Mouse (Mus musculus) megakaryocyte-erythroid progenitor cell, adult 5-6 weeks (primary cell): ENCODE measurements around the gene Cipc. TPM values are rescaled to one million over a fixed set of nuclear protein-coding genes. Genes with fewer than 3 reads are reported as not detected.

Experiments used
- total RNA-seq, 2 experiments: library from RNA; stranded (forward) in 1 of 2; stranded (reverse) in 1 of 2; fragments of 200-1000, 215-1000 nt in 1 of 2; fragments of >200 nt in 1 of 2; fragmentation: Nextera tagmentation in 1 of 2; gene quantifications; 2 replicates each; pipeline ENCODE4 v1.2.3; 2014 to 2017

Cipc gene
- total RNA-seq, 2 experiments from 2014 or later: 23.0 to 35.6 TPM

Other genes starting within 250 kb of the Cipc start
- 4.3 and 7.2 TPM in 2 replicates for gene Angel1, start 220.6 kb upstream of the Cipc start, total RNA-seq (2014; fragmentation: Nextera tagmentation)
- gene Angel1, start 220.6 kb upstream of the Cipc start, total RNA-seq (2017): 0.85 and 4.7 TPM in 2 replicates
- gene Lrrc74a, start 212.7 kb upstream of the Cipc start, total RNA-seq (2014; fragmentation: Nextera tagmentation): not detected in 2 replicates
- not detected in 2 replicates for gene Lrrc74a, start 212.7 kb upstream of the Cipc start, total RNA-seq (2017)
- gene Irf2bpl, start 62.2 kb upstream of the Cipc start, total RNA-seq (2014; fragmentation: Nextera tagmentation): 0.76 and 0.94 TPM in 2 replicates
- 1.1 and 2.7 TPM in 2 replicates for gene Irf2bpl, start 62.2 kb upstream of the Cipc start, total RNA-seq (2017)
- gene Zdhhc22, start 43.4 kb downstream of the Cipc start, total RNA-seq (2014; fragmentation: Nextera tagmentation): not detected in 2 replicates
- not detected in 2 replicates for gene Zdhhc22, start 43.4 kb downstream of the Cipc start, total RNA-seq (2017)
- not detected in 2 replicates for gene Tmem63c, start 74.3 kb downstream of the Cipc start, total RNA-seq (2014; fragmentation: Nextera tagmentation)
- not detected in 2 replicates for gene Tmem63c, start 74.3 kb downstream of the Cipc start, total RNA-seq (2017)
- not detected in 2 replicates for gene Ngb, start 155.5 kb downstream of the Cipc start, total RNA-seq (2014; fragmentation: Nextera tagmentation)
- gene Ngb, start 155.5 kb downstream of the Cipc start, total RNA-seq (2017): not detected in 2 replicates
- 32.8 and 38.3 TPM in 2 replicates for gene Gstz1, start 200.1 kb downstream of the Cipc start, total RNA-seq (2014; fragmentation: Nextera tagmentation)
- 25.1 and 43.6 TPM in 2 replicates for gene Gstz1, start 200.1 kb downstream of the Cipc start, total RNA-seq (2017)
- 6.6 and 10.4 TPM in 2 replicates for gene Pomt2, start 200.9 kb downstream of the Cipc start, total RNA-seq (2014; fragmentation: Nextera tagmentation)
- gene Pomt2, start 200.9 kb downstream of the Cipc start, total RNA-seq (2017): 5.1 and 7.7 TPM in 2 replicates